Mouse (Mus musculus): ENCODE measurements around the gene Gfra4.

DNA sequence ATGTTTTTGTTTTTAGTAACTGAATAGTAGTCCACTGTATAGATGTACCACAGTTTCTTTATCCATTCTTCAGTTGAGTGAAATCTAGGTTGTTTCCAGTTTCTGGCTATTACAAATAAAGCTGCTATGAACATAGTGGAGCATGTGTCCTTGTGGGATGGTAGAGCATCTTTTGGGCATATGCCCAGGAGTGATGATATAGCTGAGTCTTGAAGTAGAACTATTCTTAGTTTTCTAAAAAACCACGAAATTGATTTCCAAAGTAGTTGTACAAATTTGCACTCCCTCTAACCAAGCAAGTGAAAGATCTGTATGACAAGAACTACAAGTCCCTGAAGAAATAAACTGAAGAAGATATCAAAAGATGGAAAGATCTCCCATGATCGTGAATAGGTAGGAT, 50.1 kb downstream of the Gfra4 start:
- no peak for TF ChIP-seq CTCF (IDR thresholded peaks at IDR 0.05)
- no peak for TF ChIP-seq POLR2A (IDR thresholded peaks at IDR 0.05; ENCODE audit: insufficient read depth, low read depth, low read length)

All from heart, adult 2 months (tissue).